Mouse (Mus musculus) forebrain, embryonic 11.5 days (tissue): ENCODE measurements at regions not wholly inside any gene's neighbourhood (a gene's known extent, or its start where the extent isn't known, plus 50 kb on each side); places are given as distances from the start of the nearest gene placed in this dataset.

ENCODE experiments used
- ATAC-seq: fragments of 200-750 bp; cut with Nextera tagmentation; replicated peaks from 2 replicates; pipeline ENCODE4 v1.8.0; 2017; ENCODE audit warnings: moderate TSS enrichment; ENCODE audit not compliant: low FRiP score
- DNase-seq: peaks from one replicate; pipeline ENCODE4 v3.0.0-alpha.2; 2017; ENCODE audit warnings: low spot score
- H3K27ac ChIP-seq: fragments of 300-500 bp; sonication (generic); 2 replicates; pipeline ENCODE4 v1.5.1; 2014; ENCODE audit warnings: low read depth, low read length
- H3K27me3 ChIP-seq: fragments of 300-500 bp; sonication (generic); 2 replicates; pipeline ENCODE4 v1.6.1; 2014; ENCODE audit warnings: mild to moderate bottlenecking, low read length, mixed read lengths; ENCODE audit not compliant: control insufficient read depth, insufficient read depth
- H3K36me3 ChIP-seq: fragments of 300-500 bp; sonication (generic); 2 replicates; pipeline ENCODE4 v1.6.1; 2014; ENCODE audit warnings: mild to moderate bottlenecking, low read length, moderate library complexity, mixed read lengths; ENCODE audit not compliant: control insufficient read depth, insufficient read depth
- H3K4me1 ChIP-seq: fragments of 300-500 bp; sonication (generic); replicated peaks from 2 replicates; pipeline ENCODE4 v1.6.1; 2014; ENCODE audit warnings: low read length, mixed read lengths; ENCODE audit not compliant: control insufficient read depth, insufficient read depth
- H3K4me2 ChIP-seq: fragments of 300-500 bp; sonication (generic); 2 replicates; pipeline ENCODE4 v1.6.1; 2014; ENCODE audit warnings: low read depth, mild to moderate bottlenecking, low read length, moderate library complexity, mixed read lengths; ENCODE audit not compliant: severe bottlenecking
- H3K4me3 ChIP-seq: fragments of 300-500 bp; sonication (generic); 2 replicates; pipeline ENCODE4 v1.5.1; 2014; ENCODE audit warnings: low read depth, low read length
- H3K9ac ChIP-seq: fragments of 300-500 bp; sonication (generic); 2 replicates; pipeline ENCODE4 v1.6.1; 2014; ENCODE audit warnings: low read length
- H3K9me3 ChIP-seq: fragments of 300-500 bp; sonication (generic); 2 replicates; pipeline ENCODE4 v1.6.1; 2016; ENCODE audit warnings: low read length, mixed read lengths; ENCODE audit not compliant: control insufficient read depth
- WGBS: fragments of 180-500 bp; shearing (Covaris S2); extraction: QIAGEN DNeasy Blood & Tissue Kit; methylation state at CpG from one replicate; pipeline ENCODE4 v1.1.7; 2014; 5-methylcytosine and 5-hydroxymethylcytosine counted together

- H3K27ac ChIP-seq: no peak overlapping the region
- no peaks in the 10 kb centered on the region for H3K27me3 ChIP-seq
- H3K9ac ChIP-seq: no peak overlapping the region
- WGBS: 93% methylated on average over 3 of the region's 3 CpGs
- no peak overlapping the region for H3K4me3 ChIP-seq
- H3K36me3 ChIP-seq: no peaks in the 10 kb centered on the region
- DNase-seq (no peak), ATAC-seq (no peak)
- H3K4me1 ChIP-seq: no peaks in the 10 kb centered on the region
- H3K4me2 ChIP-seq: no peak overlapping the region
- no peaks in the 10 kb centered on the region for H3K9me3 ChIP-seq
These were observed 80.0 kb upstream of the Scel start for GRCm38 (mm10) chr14:103433106-103433505.

- 93% methylated on average over 2 of the region's 2 CpGs for WGBS
- H3K4me2 ChIP-seq: no peak overlapping the region
These were observed 81.3 kb upstream of the Mycbp2 start for GRCm38 (mm10) chr14:103427873-103428272.

GRCm38 (mm10) chr14:103421305-103421822 is 74.8 kb upstream of the Mycbp2 start:
- Histone ChIP-seq H3K4me2 (no peak overlapping the region), H3K27me3 (no peaks in the 10 kb centered on the region), H3K36me3 (no peaks in the 10 kb centered on the region), H3K27ac (no peak overlapping the region), H3K9ac (no peak overlapping the region), H3K4me1 (no peaks in the 10 kb centered on the region), H3K9me3 (no peaks in the 10 kb centered on the region), H3K4me3 (no peak overlapping the region)
- DNase-seq (no peak), ATAC-seq (no peak)
- 91% methylated on average over 10 of the region's 10 CpGs for WGBS

More at GRCm38 (mm10) chr14:103427873-103428272, 81.3 kb upstream of the Mycbp2 start:
- Histone ChIP-seq H3K4me1 (no peaks in the 10 kb centered on the region), H3K9me3 (no peaks in the 10 kb centered on the region), H3K27ac (no peak overlapping the region), H3K27me3 (no peaks in the 10 kb centered on the region), H3K9ac (no peak overlapping the region), H3K4me3 (no peak overlapping the region), H3K36me3 (no peaks in the 10 kb centered on the region)
- DNase-seq (no peak), ATAC-seq (no peak)

- Histone ChIP-seq H3K9me3 (no peaks in the 10 kb centered on the region), H3K4me3 (no peak overlapping the region), H3K27ac (no peak overlapping the region), H3K9ac (no peak overlapping the region), H3K36me3 (no peaks in the 10 kb centered on the region), H3K4me2 (no peak overlapping the region), H3K4me1 (no peaks in the 10 kb centered on the region), H3K27me3 (no peaks in the 10 kb centered on the region)
- WGBS: 82% methylated on average over 12 of the region's 12 CpGs
- ATAC-seq: no peak
- no peak for DNase-seq
These were observed 70.8 kb upstream of the Mycbp2 start for GRCm38 (mm10) chr14:103417110-103418061.

GRCm38 (mm10) chr14:103404611-103405010 is 58.0 kb upstream of the Mycbp2 start:
- DNase-seq (no peak), ATAC-seq (no peak)
- H3K9me3 ChIP-seq: no peaks in the 10 kb centered on the region
- H3K27me3 ChIP-seq: no peaks in the 10 kb centered on the region
- 67% methylated on average over 2 of the region's 2 CpGs for WGBS
- H3K4me2 ChIP-seq: no peak overlapping the region
- no peaks in the 10 kb centered on the region for H3K4me1 ChIP-seq
- no peak overlapping the region for H3K4me3 ChIP-seq
- H3K9ac ChIP-seq: no peak overlapping the region
- H3K27ac ChIP-seq: no peak overlapping the region
- no peaks in the 10 kb centered on the region for H3K36me3 ChIP-seq

- DNase-seq (no peak), ATAC-seq (no peak)
- Histone ChIP-seq H3K9ac (no peak overlapping the region), H3K27me3 (no peaks in the 10 kb centered on the region), H3K4me3 (no peak overlapping the region), H3K9me3 (no peaks in the 10 kb centered on the region), H3K27ac (no peak overlapping the region), H3K36me3 (no peaks in the 10 kb centered on the region), H3K4me2 (no peak overlapping the region), H3K4me1 (no peaks in the 10 kb centered on the region)
- 75% methylated on average over 3 of the region's 3 CpGs for WGBS
These were observed 56.4 kb upstream of the Mycbp2 start for GRCm38 (mm10) chr14:103403054-103403453.

GRCm38 (mm10) chr14:103401983-103402382 is 55.4 kb upstream of the Mycbp2 start:
- Histone ChIP-seq H3K36me3 (no peaks in the 10 kb centered on the region), H3K9ac (no peak overlapping the region), H3K27me3 (no peaks in the 10 kb centered on the region), H3K9me3 (no peaks in the 10 kb centered on the region), H3K27ac (no peak overlapping the region), H3K4me1 (no peaks in the 10 kb centered on the region), H3K4me3 (no peak overlapping the region), H3K4me2 (no peak overlapping the region)
- ATAC-seq (no peak), DNase-seq (no peak)
- WGBS: 77% methylated on average over 2 of the region's 2 CpGs

GRCm38 (mm10) chr14:103401280-103401679 is 54.7 kb upstream of the Mycbp2 start:
- ATAC-seq (no peak), DNase-seq (no peak)
- H3K36me3 ChIP-seq: no peaks in the 10 kb centered on the region
- no peaks in the 10 kb centered on the region for H3K4me1 ChIP-seq
- no peak overlapping the region for H3K4me2 ChIP-seq
- H3K27me3 ChIP-seq: no peaks in the 10 kb centered on the region
- no peak overlapping the region for H3K27ac ChIP-seq
- H3K4me3 ChIP-seq: no peak overlapping the region
- WGBS: 91% methylated on average over 2 of the region's 2 CpGs
- no peaks in the 10 kb centered on the region for H3K9me3 ChIP-seq
- no peak overlapping the region for H3K9ac ChIP-seq

- no peak for ATAC-seq
- Histone ChIP-seq H3K9me3 (no peaks in the 10 kb centered on the region), H3K36me3 (no peaks in the 10 kb centered on the region), H3K9ac (no peak overlapping the region), H3K27me3 (no peaks in the 10 kb centered on the region), H3K4me2 (no peak overlapping the region), H3K27ac (no peak overlapping the region), H3K4me1 (no peaks in the 10 kb centered on the region), H3K4me3 (no peak overlapping the region)
- DNase-seq: no peak
- 77% methylated on average over 1 of the region's 1 CpGs for WGBS
These were observed 51.8 kb upstream of the Mycbp2 start for GRCm38 (mm10) chr14:103398401-103398800.
